Mouse (Mus musculus) granulocyte monocyte progenitor cell, adult 5-6 weeks (primary cell): ENCODE measurements around the gene Plekhb1. TPM values are rescaled to one million over a fixed set of nuclear protein-coding genes. Genes with fewer than 3 reads are reported as not detected.

Experiments used
- ATAC-seq: replicated peaks from 2 replicates; pipeline ENCODE4 v1.8.0; 2016; ENCODE audit warnings: mild to moderate bottlenecking, moderate TSS enrichment, inconsistent platforms; ENCODE audit not compliant: poor library complexity, severe bottlenecking
- total RNA-seq, 2 experiments: library from RNA; stranded (forward) in 1 of 2; stranded (reverse) in 1 of 2; fragments of 200-712, 200-1000 nt in 1 of 2; fragments of >200 nt in 1 of 2; fragmentation: Nextera tagmentation in 1 of 2; gene quantifications; 2 replicates each; pipeline ENCODE4 v1.2.3; 2014 to 2017

Plekhb1 gene
- total RNA-seq (2014; fragmentation: Nextera tagmentation) (not detected in 2 replicates), total RNA-seq (2017) (not detected in 2 replicates)

DNA sequence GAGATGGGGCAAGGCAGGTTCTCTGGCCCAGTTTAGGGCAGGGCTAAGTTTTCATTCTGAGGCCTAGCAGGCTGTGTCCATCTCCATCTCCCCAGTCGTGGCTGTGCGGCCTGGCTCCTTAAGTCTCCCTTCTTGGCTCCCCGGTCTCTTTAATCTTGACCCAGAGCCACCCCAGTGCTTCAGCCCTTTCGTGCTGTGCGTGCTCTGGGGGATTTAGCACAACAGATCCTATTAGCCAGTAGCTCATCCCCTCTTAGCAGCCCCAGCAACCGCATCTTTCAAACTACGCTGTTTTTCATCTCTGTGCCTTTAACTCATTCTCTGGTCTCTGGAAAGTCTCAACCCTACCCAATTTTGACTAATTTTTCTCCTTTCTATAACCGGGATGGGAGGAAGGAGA lies at the start of gene Plekhb1:
Gene Plekhb1, minus strand, starts transcription at position 184 of the 400 bp plus-strand sequence.
- ATAC-seq: no peak

DNA sequence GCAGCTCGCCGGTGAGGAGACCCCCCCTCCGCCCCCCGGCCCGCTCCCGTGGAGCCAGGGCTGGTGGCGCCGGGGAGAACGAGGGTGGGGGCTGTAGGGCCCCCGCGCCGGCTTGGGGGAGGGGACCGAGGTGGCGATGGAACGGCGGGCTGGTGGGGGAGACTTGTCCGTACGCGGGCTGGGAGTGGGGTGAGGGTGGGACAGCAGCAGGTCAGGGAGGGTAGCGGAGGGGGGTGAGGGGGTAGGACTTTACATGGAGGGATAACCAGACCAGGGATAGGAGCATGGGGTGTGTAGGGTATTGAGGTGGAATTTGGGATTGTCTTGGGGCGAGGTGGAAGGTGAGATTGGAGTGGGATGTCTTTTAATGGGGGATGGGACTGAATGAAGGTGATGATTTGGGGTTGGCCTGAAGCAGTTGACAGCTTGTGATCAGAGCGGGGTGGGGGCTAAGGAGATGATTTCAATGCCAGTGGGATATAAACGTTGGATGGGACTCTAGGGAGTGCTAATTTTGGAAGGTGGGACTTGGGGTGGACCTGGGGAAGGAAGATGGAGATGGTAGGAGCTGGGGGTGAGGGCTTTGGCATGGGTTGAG lies 44.8 kb upstream of the Plekhb1 start:
- no peak; the same call in 1 of the 2 replicates for ATAC-seq

DNA sequence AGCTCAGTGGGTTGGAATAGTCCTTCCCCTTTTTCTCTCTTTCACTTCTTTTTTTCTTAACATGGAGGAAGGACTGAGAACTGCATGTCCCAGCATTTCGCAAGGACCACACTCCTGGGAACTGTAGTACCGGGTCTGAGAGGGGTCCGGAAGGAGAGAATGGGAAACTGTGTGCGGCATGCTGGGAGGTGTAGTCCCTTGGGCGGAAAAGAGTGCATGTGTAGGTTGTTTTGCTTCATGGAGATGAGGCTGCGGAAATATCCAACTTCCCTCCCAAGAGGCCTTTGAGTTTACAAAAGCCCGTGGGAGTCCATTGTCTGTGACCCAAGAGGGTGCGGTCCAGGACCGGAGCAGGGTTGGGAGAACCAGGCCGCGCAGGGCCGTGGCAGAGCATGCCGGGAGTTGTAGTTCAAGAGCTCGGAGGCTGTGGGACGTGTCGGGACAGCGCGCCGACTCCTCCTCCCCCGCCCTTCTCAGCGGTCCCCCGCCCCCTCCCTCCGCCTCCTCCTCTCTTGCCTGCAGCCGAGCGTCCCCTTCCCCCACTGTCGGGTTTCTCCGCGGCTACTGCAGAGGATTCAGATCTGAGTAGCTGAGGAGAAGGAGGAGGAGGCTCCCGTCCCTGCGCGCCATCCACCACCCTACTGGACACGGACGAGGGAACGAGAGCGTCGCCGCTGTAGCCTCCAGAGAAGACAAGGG lies 44.1 kb upstream of the Plekhb1 start, which contains the start of gene Fam168a:
Gene Fam168a, plus strand, starts transcription at position 493 of the 699 bp plus-strand sequence.
- peak; percentile 95 for ATAC-seq

- ATAC-seq: no peak
Observed at GRCm38 (mm10) chr7:100699771-100700770, 37.9 kb upstream of the Plekhb1 start.

- ATAC-seq: no peak
Observed at GRCm38 (mm10) chr7:100693199-100693598, 31.0 kb upstream of the Plekhb1 start.

- no peak for ATAC-seq
Observed at GRCm38 (mm10) chr7:100688471-100688870, 26.3 kb upstream of the Plekhb1 start.

- peak; percentile 79 for ATAC-seq
Observed at GRCm38 (mm10) chr7:100685061-100686030, 23.1 kb upstream of the Plekhb1 start.

- ATAC-seq: peak; percentile 79
Observed at GRCm38 (mm10) chr7:100684538-100684937, 22.3 kb upstream of the Plekhb1 start.

GRCm38 (mm10) chr7:100684081-100684480 lies 21.9 kb upstream of the Plekhb1 start:
- no peak for ATAC-seq

GRCm38 (mm10) chr7:100683241-100683640 lies 21.0 kb upstream of the Plekhb1 start:
- ATAC-seq: no peak

DNA sequence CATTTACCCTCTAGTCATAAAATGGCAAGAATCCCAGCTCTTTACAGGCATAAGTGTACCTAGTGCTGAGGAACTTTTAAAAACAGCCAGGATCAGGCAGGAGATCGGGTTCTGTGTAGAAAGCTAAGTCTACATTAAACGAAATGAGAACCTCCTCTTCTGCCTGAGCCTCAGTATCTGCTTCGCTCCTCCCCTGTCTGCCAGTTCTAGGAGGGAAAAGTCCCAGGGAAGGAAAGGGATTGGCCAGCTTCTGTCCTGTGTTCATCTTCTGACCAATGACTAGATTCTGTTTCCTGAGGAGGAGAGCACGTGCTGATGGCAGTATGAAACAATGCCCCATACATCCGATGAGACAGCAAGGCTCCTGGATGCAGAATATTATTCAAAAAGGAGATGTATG lies 18.9 kb upstream of the Plekhb1 start:
- ATAC-seq: no peak

- no peak for ATAC-seq
Observed at GRCm38 (mm10) chr7:100678948-100679880, 17.0 kb upstream of the Plekhb1 start.

GRCm38 (mm10) chr7:100678052-100678451 lies 15.8 kb upstream of the Plekhb1 start:
- ATAC-seq: no peak

DNA sequence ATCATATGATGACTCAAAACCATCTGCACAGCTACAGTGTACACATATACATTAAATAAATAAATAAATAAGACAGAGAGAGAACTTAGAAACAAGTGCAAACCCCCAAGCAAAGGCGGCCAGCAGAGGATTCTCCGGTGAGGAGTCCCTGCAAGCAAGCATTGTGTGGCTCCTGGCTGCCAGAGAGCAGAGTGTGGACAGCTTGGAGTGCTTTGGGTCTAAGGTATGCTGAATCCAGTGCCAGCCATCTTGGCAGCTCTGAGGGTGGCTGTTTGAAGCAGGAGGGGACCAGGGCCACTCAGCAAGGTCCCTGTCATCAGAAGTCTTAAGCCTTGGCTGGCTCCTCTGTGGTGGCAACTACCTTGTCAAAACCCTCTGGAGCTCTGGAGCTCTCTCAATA lies 12.7 kb upstream of the Plekhb1 start:
- ATAC-seq: no peak

GRCm38 (mm10) chr7:100673452-100673851 lies 11.2 kb upstream of the Plekhb1 start:
- no peak for ATAC-seq

GRCm38 (mm10) chr7:100670646-100671045 lies 8.4 kb upstream of the Plekhb1 start:
- ATAC-seq: no peak

- no peak for ATAC-seq
Observed at GRCm38 (mm10) chr7:100663729-100664304, 1.6 kb upstream of the Plekhb1 start.

DNA sequence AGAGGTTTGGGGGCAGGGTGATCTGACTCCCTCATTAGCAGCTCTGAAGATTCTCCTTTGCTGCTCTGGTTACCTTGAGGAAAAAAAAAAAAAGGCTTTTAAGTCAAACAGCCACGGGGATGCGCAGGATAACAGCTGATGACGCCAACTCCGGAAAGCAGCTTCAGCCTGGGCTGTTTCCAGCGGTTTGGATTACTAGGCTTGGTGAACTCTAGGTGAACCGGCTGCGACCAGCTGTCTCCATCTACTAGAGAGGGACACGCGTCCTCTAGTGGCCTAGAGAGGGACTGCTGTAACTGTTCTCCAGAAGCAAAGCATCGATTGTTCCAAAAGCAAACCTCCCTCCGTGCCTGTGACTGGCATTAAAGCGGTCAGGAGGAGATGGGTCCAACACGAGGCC lies 976 bp upstream of the Plekhb1 start:
- ATAC-seq: peak; percentile 82
